ENCODE assay signal across 10 mouse cellular contexts in the genomic region with DNA sequence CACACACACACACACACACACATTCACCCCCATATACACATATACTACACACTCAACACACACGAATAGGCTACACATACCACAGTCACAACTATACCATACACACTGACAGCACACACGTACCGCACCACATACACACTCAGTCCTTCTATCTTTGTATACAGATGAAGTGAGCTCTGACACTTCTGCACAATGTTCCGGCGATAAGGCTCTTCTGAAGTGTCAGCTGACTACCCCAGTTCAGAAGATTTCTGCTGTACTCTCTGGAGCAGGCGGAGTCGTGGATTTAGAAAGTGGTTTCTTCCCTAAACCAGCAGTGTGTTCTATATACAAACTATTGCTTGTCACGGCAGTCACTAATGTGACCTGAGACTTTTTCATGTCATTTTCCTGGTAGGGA. TPM values are rescaled to one million over a fixed set of nuclear protein-coding genes. Genes with fewer than 3 reads are reported as not detected.
A peak's percentile ranks its signal among the peaks of the same experiment; 100 is the strongest.
DNase-seq lines count a peak whose midpoint lies in the region; ATAC-seq lines count a peak whose summit lies in the region.
"Had no signal": no experiment of that assay in that cellular context is flagged by ENCODE, and none has a peak within 500 bp of the region (broad histone marks: within the 10 kb centered on the region; RNA-seq: fewer than 3 reads in every experiment).

No protein-coding gene starts in this region.

- H3K4me1 ChIP-seq in heart, embryonic 13.5 days: peaks cover 64% of the 10 kb centered on the region
- peaks cover 50% of the 10 kb centered on the region for H3K4me1 ChIP-seq in forebrain, embryonic 13.5 days
- peaks cover 60% of the 10 kb centered on the region for H3K4me1 ChIP-seq in liver, embryonic 12.5 days

- H3K4me3 ChIP-seq in heart, embryonic 13.5 days: peak overlapping the region; percentile 33
- H3K4me3 ChIP-seq in forebrain, embryonic 13.5 days: no peak overlapping the region
- peak overlapping the region; percentile 34; the same call in 1 of the 2 replicates for H3K4me3 ChIP-seq in liver, embryonic 12.5 days

- H3K4me2 ChIP-seq in heart, embryonic 13.5 days: peak overlapping the region; percentile 62
- no peak overlapping the region for H3K4me2 ChIP-seq in forebrain, embryonic 13.5 days
- peak overlapping the region; percentile 67 for H3K4me2 ChIP-seq in liver, embryonic 12.5 days

- ATAC-seq in heart, embryonic 13.5 days (ENCODE audit: extremely low read depth, insufficient number of reproducible peaks, low FRiP score, low TSS enrichment): no peak
- ATAC-seq in forebrain, embryonic 13.5 days: no peak
- ATAC-seq in liver, embryonic 12.5 days: peak; percentile 83

- intact Hi-C loops in heart, postnatal 36 days (cut with DNase I): no loop called here
- intact Hi-C loops in left cerebral cortex, postnatal 10 days (cut with DNase I): no loop called here

- H3K27ac ChIP-seq in heart, embryonic 13.5 days (replicated peaks): peak overlapping the region; percentile 96
- peak overlapping the region; percentile 90 for H3K27ac ChIP-seq in forebrain, embryonic 13.5 days
- peak overlapping the region; percentile 85 for H3K27ac ChIP-seq in liver, embryonic 12.5 days

- no peaks in the 10 kb centered on the region for H3K9me3 ChIP-seq in heart, embryonic 13.5 days
- no peaks in the 10 kb centered on the region for H3K9me3 ChIP-seq in forebrain, embryonic 13.5 days (replicated peaks)
- H3K9me3 ChIP-seq in liver, embryonic 12.5 days (replicated peaks): no peaks in the 10 kb centered on the region

- WGBS in heart, embryonic 13.5 days: 46% methylated on average over 8 of the region's 8 CpGs
- WGBS in forebrain, embryonic 13.5 days: 91% methylated on average over 8 of the region's 8 CpGs
- WGBS in liver, embryonic 12.5 days (ENCODE audit: insufficient replicate concordance): 30% methylated on average over 8 of the region's 8 CpGs

- no peak for DNase-seq in heart, postnatal 36 days
- peak; percentile 49 for DNase-seq in c-Kit-negative CD71-positive TER-119-positive erythroid progenitor cells, embryonic 14.5 days (ENCODE audit: low read depth, low spot score)
- no peak for DNase-seq in thymus, postnatal 10 days (ENCODE audit: low spot score in 2 of 2)
- DNase-seq in left cerebral cortex, postnatal 10 days (ENCODE audit: extremely low spot score in 1 of 2, low spot score in 2 of 2): no peak
- DNase-seq in urinary bladder, postnatal 10 days (ENCODE audit: low spot score): no peak
- DNase-seq: kidney, adult 2 months; lung, adult 18-20 months had no signal

- H3K36me3 ChIP-seq in heart, embryonic 13.5 days: peaks cover 55% of the 10 kb centered on the region
- H3K36me3 ChIP-seq in forebrain, embryonic 13.5 days (ENCODE audit: poor library complexity, severe bottlenecking): peaks cover 56% of the 10 kb centered on the region
- H3K36me3 ChIP-seq in liver, embryonic 12.5 days: peaks cover 55% of the 10 kb centered on the region

- peak overlapping the region; percentile 75 for H3K9ac ChIP-seq in heart, embryonic 13.5 days
- H3K9ac ChIP-seq in forebrain, embryonic 13.5 days: no peak overlapping the region
- peak overlapping the region; percentile 52 for H3K9ac ChIP-seq in liver, embryonic 12.5 days

- no peaks in the 10 kb centered on the region for H3K27me3 ChIP-seq in heart, embryonic 13.5 days (replicated peaks)
- H3K27me3 ChIP-seq in forebrain, embryonic 13.5 days: no peaks in the 10 kb centered on the region
- no peaks in the 10 kb centered on the region for H3K27me3 ChIP-seq in liver, embryonic 12.5 days (replicated peaks)

RNA-seq across cellular contexts. Expression of a gene that starts 22.0 kb away (rescaled TPM):
- polyA plus RNA-seq in heart, embryonic 13.5 days (2015; fragmentation: Nextera tagmentation; extraction: Ambion mirVana): 51.2 and 52.2 TPM in 2 replicates
- 10 to 100 TPM; 19.6 to 25.0 TPM for total RNA-seq in heart, postnatal 36 days (2021)
- 86.5 and 92.2 TPM in 2 replicates for polyA plus RNA-seq in forebrain, embryonic 13.5 days (2015; fragmentation: Nextera tagmentation; extraction: Ambion mirVana)
- 20.9 and 21.8 TPM in 2 replicates for polyA plus RNA-seq in liver, embryonic 12.5 days (2016; fragmentation: Nextera tagmentation; extraction: Ambion mirVana)
- total RNA-seq in left cerebral cortex, postnatal 10 days (2021): 10 to 100 TPM; 42.5 to 42.6 TPM

RNA-seq across cellular contexts. Expression of a gene that starts 36.6 kb away (rescaled TPM):
- polyA plus RNA-seq in heart, embryonic 13.5 days (2015; fragmentation: Nextera tagmentation; extraction: Ambion mirVana): 4.7 and 5.6 TPM in 2 replicates
- total RNA-seq in heart, postnatal 36 days (2021): 10 to 100 TPM in 1 of 2 experiments, 1 to 10 TPM in 1; 8.6 to 17.0 TPM
- polyA plus RNA-seq in forebrain, embryonic 13.5 days (2015; fragmentation: Nextera tagmentation; extraction: Ambion mirVana): 16.2 and 16.8 TPM in 2 replicates
- 15.2 and 16.7 TPM in 2 replicates for polyA plus RNA-seq in liver, embryonic 12.5 days (2016; fragmentation: Nextera tagmentation; extraction: Ambion mirVana)
- 10 to 100 TPM; 82.4 to 93.4 TPM for total RNA-seq in left cerebral cortex, postnatal 10 days (2021)
